Mouse (Mus musculus) hindbrain, embryonic 16.5 days (tissue): ENCODE data around the gene Lhx5. TPM values are rescaled to one million over a fixed set of nuclear protein-coding genes. Genes with fewer than 3 reads are reported as not detected.

ENCODE experiments used
- ATAC-seq: fragments of 200-750 bp; cut with Nextera tagmentation; 2 replicates; pipeline ENCODE4 v1.8.0; 2017; ENCODE audit warnings: moderate TSS enrichment, moderate library complexity
- H3K27ac ChIP-seq: fragments of 300-500 bp; sonication (generic); 2 replicates; pipeline ENCODE4 v1.5.1; 2014; ENCODE audit warnings: low read depth, mild to moderate bottlenecking, control low read depth, low read length, moderate library complexity
- H3K27me3 ChIP-seq: fragments of 300-500 bp; sonication (generic); replicated peaks from 2 replicates; pipeline ENCODE4 v1.6.1; 2014; ENCODE audit warnings: low read length; ENCODE audit not compliant: control insufficient read depth, insufficient read depth
- H3K36me3 ChIP-seq: fragments of 300-500 bp; sonication (generic); 2 replicates; pipeline ENCODE4 v1.6.1; 2014; ENCODE audit warnings: mild to moderate bottlenecking, low read length, moderate library complexity, mixed read lengths; ENCODE audit not compliant: control insufficient read depth, insufficient read depth
- H3K4me1 ChIP-seq: fragments of 300-500 bp; sonication (generic); 2 replicates; pipeline ENCODE4 v1.6.1; 2014; ENCODE audit warnings: low read depth, low read length; ENCODE audit not compliant: control insufficient read depth, insufficient read depth
- H3K4me2 ChIP-seq: fragments of 300-500 bp; sonication (generic); 2 replicates; pipeline ENCODE4 v1.6.1; 2014; ENCODE audit warnings: mild to moderate bottlenecking, low read length, control low read depth, moderate library complexity
- H3K4me3 ChIP-seq: fragments of 300-500 bp; sonication (generic); 2 replicates; pipeline ENCODE4 v1.5.1; 2014; ENCODE audit warnings: mild to moderate bottlenecking, low read length, control low read depth, moderate library complexity
- H3K9ac ChIP-seq: fragments of 300-500 bp; sonication (generic); 2 replicates; pipeline ENCODE4 v1.6.1; 2014; ENCODE audit warnings: low read depth, mild to moderate bottlenecking, control low read depth, low read length, moderate library complexity
- H3K9me3 ChIP-seq: fragments of 300-500 bp; sonication (generic); 2 replicates; pipeline ENCODE4 v1.6.1; 2014; ENCODE audit warnings: mild to moderate bottlenecking, low read length, moderate library complexity; ENCODE audit not compliant: control insufficient read depth
- WGBS: fragments of 180-500 bp; shearing (Covaris S2); extraction: QIAGEN DNeasy Blood & Tissue Kit; methylation state at CpG from one replicate; pipeline ENCODE4 v1.1.7; 2014; 5-methylcytosine and 5-hydroxymethylcytosine counted together
- polyA plus RNA-seq: library from polyadenylated mRNA; unstranded; fragments of >200 nt; fragmentation: Nextera tagmentation; extraction: Ambion mirVana; gene quantifications from 2 replicates; pipeline ENCODE4 v1.2.1, GENCODE M21; 2015

Lhx5 gene
- 20.1 and 24.3 TPM in 2 replicates for polyA plus RNA-seq

DNA sequence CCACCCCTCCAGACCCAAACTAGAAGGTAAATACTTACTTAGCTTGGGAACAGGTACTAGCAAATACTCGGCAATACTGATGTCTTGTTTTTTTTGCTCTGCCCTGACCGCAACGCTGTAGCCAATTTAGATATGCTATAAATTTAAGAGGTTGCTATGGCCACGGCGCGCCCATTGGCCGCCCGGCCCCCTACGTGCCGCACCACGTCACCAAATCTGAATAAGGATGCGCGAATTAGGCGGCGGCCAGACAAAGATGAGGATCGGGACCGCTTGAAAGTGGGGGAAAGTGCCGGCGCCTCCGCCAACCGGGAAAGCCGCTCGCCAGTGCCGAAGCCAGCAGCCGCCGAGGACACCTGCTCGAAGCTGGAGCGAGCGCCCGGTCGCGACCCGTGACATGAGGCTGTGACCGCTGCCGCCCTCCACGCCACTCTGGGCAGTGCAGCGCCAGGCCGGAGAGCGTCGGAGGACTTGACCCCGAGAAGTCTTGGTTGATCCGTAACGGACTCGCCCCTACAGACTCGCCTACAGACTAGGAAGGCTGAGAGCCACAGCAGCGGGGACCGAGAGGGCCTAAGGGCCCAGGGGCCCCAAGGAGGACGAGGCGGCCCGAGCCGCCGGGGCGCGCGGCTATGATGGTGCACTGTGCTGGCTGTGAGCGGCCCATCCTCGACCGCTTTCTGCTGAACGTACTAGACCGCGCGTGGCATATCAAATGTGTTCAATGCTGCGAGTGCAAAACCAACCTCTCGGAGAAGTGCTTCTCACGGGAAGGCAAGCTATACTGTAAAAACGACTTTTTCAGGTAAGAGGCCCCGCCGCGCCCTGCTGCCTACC, at the start of gene Lhx5:
Gene Lhx5, plus strand, starts transcription at position 51 of the 837 bp plus-strand sequence.
- peak within 1 kb of the TSS; percentile 46 for H3K4me2 ChIP-seq
- H3K36me3 ChIP-seq: no peaks in the 10 kb centered on the region
- H3K4me3 ChIP-seq: peak within 1 kb of the TSS; percentile 49
- peaks cover 27% of the 10 kb centered on the region for H3K27me3 ChIP-seq
- H3K4me1 ChIP-seq: peaks cover 3% of the 10 kb centered on the region; the same call in 1 of the 2 replicates
- peak within 1 kb of the TSS; percentile 68 for H3K9ac ChIP-seq
- ATAC-seq: peak; percentile 82
- H3K9me3 ChIP-seq: no peaks in the 10 kb centered on the region
- under 1% methylated on average over 60 of the region's 69 CpGs for WGBS
- peak within 1 kb of the TSS; percentile 86 for H3K27ac ChIP-seq

DNA sequence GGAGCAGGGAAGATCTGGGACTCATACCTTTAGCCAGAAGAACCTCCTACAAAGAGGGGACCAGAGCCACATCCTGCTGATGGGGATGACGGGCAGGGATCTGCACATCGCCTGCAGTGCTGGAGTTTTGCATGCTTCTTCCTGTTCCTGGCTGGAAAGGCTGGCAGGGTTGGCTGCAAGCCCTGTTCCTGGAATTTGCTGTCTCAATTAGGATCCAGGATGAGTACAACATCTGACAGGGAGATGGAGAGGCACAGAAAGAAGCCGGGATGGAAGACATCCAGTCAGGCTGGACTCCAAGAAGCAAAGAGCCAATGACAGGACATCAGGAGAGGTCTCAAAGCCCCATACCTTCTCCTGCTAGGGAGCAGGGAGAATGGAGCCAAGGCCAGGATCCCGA, 45.1 kb upstream of the Lhx5 start:
- no peaks in the 10 kb centered on the region for H3K9me3 ChIP-seq
- no peaks in the 10 kb centered on the region for H3K27me3 ChIP-seq
- no peak overlapping the region for H3K9ac ChIP-seq
- WGBS: 68% methylated on average over 4 of the region's 4 CpGs
- no peaks in the 10 kb centered on the region for H3K4me1 ChIP-seq
- H3K27ac ChIP-seq: no peak overlapping the region
- H3K4me3 ChIP-seq: no peak overlapping the region
- no peaks in the 10 kb centered on the region for H3K36me3 ChIP-seq
- ATAC-seq: no peak
- H3K4me2 ChIP-seq: no peak overlapping the region

DNA sequence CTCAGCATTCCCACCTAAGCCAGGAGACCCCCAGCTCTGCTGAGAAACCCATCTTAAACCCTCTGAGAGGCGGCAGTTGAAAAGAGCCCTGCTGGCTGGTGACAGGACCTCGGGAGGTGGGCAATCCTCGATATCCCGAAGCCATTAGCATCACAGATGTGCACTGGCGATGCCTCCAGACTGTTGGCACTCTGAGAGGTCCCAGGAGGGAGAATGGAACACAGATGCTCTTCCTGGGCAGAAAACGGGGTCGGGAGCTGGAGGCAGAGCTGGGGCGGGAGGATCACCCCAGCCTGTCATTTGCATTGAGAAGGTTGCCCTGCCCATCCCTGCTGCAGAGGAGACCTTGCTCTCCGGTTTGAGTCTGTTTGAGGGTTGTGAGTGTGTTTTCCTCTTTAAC, 42.7 kb upstream of the Lhx5 start:
- Histone ChIP-seq H3K9me3 (no peaks in the 10 kb centered on the region), H3K36me3 (no peaks in the 10 kb centered on the region), H3K4me1 (peaks cover 1% of the 10 kb centered on the region; the same call in 1 of the 2 replicates), H3K27me3 (no peaks in the 10 kb centered on the region), H3K27ac (no peak overlapping the region), H3K9ac (no peak overlapping the region), H3K4me3 (no peak overlapping the region), H3K4me2 (no peak overlapping the region)
- WGBS: 13% methylated on average over 9 of the region's 9 CpGs
- ATAC-seq: no peak

DNA sequence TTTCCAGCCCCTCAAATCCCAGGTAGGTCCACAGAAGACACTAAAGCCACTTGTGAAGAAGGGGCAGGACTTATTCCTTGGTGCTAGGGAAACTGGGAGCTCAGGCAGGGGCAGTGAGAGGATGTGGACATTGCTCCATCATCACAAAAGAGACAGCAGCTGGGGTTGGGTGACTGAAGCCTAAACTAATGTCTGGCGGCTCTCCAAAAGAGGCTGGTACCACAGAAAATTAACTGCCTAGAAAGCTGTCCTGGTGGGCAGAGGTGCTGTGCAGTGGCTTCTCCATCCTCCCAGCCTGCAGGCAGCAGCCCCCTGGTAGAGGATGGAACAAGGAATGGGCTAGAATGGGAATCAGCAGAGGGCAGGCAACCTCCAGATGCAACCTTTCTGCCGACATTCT, 41.5 kb upstream of the Lhx5 start:
- Histone ChIP-seq H3K9ac (no peak overlapping the region; the same call in 1 of the 2 replicates), H3K4me3 (no peak overlapping the region), H3K4me1 (peaks cover 8% of the 10 kb centered on the region; the same call in 1 of the 2 replicates), H3K27me3 (no peaks in the 10 kb centered on the region), H3K36me3 (no peaks in the 10 kb centered on the region), H3K4me2 (no peak overlapping the region), H3K27ac (no peak overlapping the region), H3K9me3 (no peaks in the 10 kb centered on the region)
- ATAC-seq: no peak
- 74% methylated on average over 2 of the region's 2 CpGs for WGBS

DNA sequence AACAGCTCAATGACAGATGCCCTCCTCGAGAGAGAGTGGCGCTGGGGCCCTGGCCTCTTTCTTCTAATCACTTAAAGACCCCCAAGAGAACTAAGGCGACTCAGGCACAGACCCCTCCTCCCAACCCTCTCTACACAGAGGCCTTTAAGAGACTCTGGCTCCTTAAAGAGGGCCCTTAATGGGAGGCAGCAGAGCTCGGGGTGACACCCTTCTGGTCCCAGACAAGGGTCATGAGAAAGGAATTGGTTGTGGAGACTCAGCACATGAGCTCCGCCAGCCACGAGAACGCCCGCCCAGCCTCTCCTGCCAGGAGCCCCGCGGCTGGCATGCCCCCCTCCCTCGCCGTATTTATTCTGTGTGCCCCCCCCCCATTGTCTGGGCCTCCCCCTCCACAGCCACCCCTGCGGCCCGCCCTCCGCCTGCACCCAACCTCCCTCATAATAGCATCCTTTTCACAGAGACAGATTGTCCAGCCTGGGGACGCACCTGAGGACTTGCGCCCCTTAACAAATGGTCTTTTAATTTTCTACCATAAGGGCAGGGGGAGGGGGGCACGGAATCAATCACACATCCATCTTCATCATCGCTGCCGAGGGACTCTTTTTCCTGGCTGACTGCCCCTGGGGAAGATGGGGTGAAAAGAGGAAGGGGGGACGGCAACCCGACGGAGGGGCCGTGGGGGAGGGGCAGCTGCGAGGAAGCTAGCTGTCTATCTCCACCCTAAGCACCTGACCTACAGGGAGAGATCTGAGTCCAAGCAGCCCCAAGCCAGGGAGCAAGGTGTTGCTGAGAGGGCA, 37.4 kb upstream of the Lhx5 start:
- no peaks in the 10 kb centered on the region for H3K36me3 ChIP-seq
- peak overlapping the region; percentile 10; the same call in 1 of the 2 replicates for H3K4me2 ChIP-seq
- no peaks in the 10 kb centered on the region for H3K9me3 ChIP-seq
- WGBS: 10% methylated on average over 25 of the region's 25 CpGs
- ATAC-seq: peak; percentile 34; the same call in 1 of the 2 replicates
- H3K27me3 ChIP-seq: no peaks in the 10 kb centered on the region; the same call in none of the 2 replicates
- peaks cover 13% of the 10 kb centered on the region for H3K4me1 ChIP-seq
- no peak overlapping the region for H3K4me3 ChIP-seq
- no peak overlapping the region for H3K27ac ChIP-seq
- H3K9ac ChIP-seq: peak overlapping the region; percentile 45

DNA sequence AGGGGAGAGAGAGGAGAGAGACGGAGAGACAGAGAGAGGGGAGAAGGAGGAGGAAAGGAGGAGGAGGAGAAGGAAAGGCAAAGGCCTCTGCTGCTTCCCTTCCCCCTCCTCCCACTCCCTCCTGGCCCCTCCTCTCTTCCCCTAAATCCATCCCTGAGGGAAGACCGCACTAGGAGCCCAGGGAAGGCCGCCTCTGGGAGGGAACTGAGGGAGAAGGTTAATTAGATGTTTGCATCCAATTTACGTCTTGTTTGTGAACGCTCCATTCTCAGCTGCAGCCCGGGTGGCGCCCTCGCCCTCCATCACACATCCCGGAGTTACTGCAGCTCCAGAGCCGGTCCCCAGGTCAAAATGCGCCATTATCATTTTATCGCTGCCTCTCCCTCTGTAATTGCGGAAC, 33.5 kb upstream of the Lhx5 start:
- ATAC-seq: no peak
- Histone ChIP-seq H3K4me1 (peaks cover 13% of the 10 kb centered on the region), H3K27me3 (no peaks in the 10 kb centered on the region; the same call in none of the 2 replicates), H3K4me2 (0 out of 2 replicates have a peak overlapping the region, but pooled peaks have one; percentile 10), H3K9me3 (no peaks in the 10 kb centered on the region), H3K36me3 (no peaks in the 10 kb centered on the region), H3K27ac (no peak overlapping the region), H3K9ac (no peak overlapping the region), H3K4me3 (no peak overlapping the region)
- WGBS: 3% methylated on average over 13 of the region's 13 CpGs

GRCm38 (mm10) chr5:120404831-120405591, 26.5 kb upstream of the Lhx5 start:
- no peak overlapping the region for H3K27ac ChIP-seq
- H3K4me2 ChIP-seq: no peak overlapping the region
- H3K9ac ChIP-seq: no peak overlapping the region
- no peaks in the 10 kb centered on the region for H3K27me3 ChIP-seq
- 79% methylated on average over 12 of the region's 12 CpGs for WGBS
- no peaks in the 10 kb centered on the region for H3K9me3 ChIP-seq
- H3K4me1 ChIP-seq: peaks cover 9% of the 10 kb centered on the region
- no peak for ATAC-seq
- H3K4me3 ChIP-seq: no peak overlapping the region
- H3K36me3 ChIP-seq: no peaks in the 10 kb centered on the region

DNA sequence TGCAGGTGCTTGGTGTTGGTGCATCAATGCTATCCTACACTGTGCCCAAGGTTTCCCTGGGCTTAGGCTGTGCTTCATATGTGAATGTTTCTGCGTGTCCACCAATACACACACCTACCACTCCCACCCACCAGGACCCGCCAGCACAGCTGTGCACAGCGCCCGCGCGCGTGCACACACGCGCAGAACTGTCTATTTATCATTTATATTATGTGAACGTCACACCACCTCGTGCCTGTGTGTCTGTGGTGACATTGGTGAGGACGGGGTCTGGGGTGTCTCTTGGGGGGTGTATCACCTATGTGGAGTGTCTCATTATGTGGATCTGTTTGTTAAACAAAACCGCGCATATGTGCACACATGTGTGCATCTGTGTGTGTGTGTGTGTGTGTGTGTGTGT, 22.6 kb upstream of the Lhx5 start:
- ATAC-seq: peak; percentile 60

More for the DNA sequence above, 22.6 kb upstream of the Lhx5 start:
- H3K27ac ChIP-seq: peak overlapping the region; percentile 85
- no peaks in the 10 kb centered on the region for H3K27me3 ChIP-seq
- peaks cover 16% of the 10 kb centered on the region for H3K4me1 ChIP-seq
- H3K36me3 ChIP-seq: no peaks in the 10 kb centered on the region
- peak overlapping the region; percentile 47 for H3K9ac ChIP-seq
- H3K4me3 ChIP-seq: peak overlapping the region; percentile 35
- peaks cover 5% of the 10 kb centered on the region for H3K9me3 ChIP-seq
- 50% methylated on average over 14 of the region's 14 CpGs for WGBS
- peak overlapping the region; percentile 55 for H3K4me2 ChIP-seq
